Mouse (Mus musculus): ENCODE data around the gene Cmtm3.

DNA sequence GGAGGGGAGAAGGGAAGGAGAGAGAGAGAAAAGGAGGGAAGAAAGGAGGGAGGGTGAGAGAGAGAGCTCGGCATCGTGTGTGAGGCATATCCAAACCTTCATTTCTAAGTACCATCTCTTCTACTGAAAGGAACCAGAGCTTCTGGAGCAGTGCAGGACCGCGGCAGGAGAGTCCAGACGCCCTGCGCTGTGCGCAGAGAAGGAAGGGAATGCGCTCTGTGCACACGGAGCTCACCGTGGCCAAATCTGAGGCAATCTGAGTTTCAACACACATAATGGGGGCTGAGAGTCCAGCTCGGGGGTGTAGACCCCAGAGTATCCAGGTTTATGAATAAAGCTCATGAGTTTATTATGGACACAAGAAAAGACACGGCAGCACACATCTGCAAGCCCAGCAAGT is 30.4 kb downstream of the Cmtm3 start:
- TF ChIP-seq CTCF (IDR thresholded peaks at IDR 0.05; ENCODE audit: low read depth, low read length) (no peak), POLR2A (IDR thresholded peaks at IDR 0.05; ENCODE audit: extremely low read depth, insufficient read depth, low read length) (no peak)
